Mouse (Mus musculus) limb, embryonic 11.5 days (tissue): ENCODE data around the gene Rgs3. TPM values are rescaled to one million over a fixed set of nuclear protein-coding genes. Genes with fewer than 3 reads are reported as not detected.

ENCODE experiments used
- ATAC-seq: fragments of 200-750 bp; cut with Nextera tagmentation; 2 replicates; pipeline ENCODE4 v1.8.0; 2017; ENCODE audit warnings: low read depth; ENCODE audit not compliant: insufficient number of reproducible peaks, low FRiP score, low TSS enrichment
- DNase-seq: peaks from one replicate; pipeline ENCODE4 v3.0.0-alpha.2; 2015; ENCODE audit warnings: low spot score
- H3K27ac ChIP-seq: fragments of 300-500 bp; sonication (generic); replicated peaks from 2 replicates; pipeline ENCODE4 v1.5.1; 2014; ENCODE audit warnings: low read depth, mild to moderate bottlenecking, low read length
- H3K27me3 ChIP-seq: fragments of 300-500 bp; sonication (generic); 2 replicates; pipeline ENCODE4 v1.6.1; 2014; ENCODE audit warnings: mild to moderate bottlenecking, low read length, mixed read lengths; ENCODE audit not compliant: control insufficient read depth, insufficient read depth
- H3K36me3 ChIP-seq: fragments of 300-500 bp; sonication (generic); 2 replicates; pipeline ENCODE4 v1.6.1; 2014; ENCODE audit warnings: mild to moderate bottlenecking, low read length, moderate library complexity, mixed read lengths; ENCODE audit not compliant: control insufficient read depth, insufficient read depth
- H3K4me1 ChIP-seq: fragments of 300-500 bp; sonication (generic); 2 replicates; pipeline ENCODE4 v1.6.1; 2014; ENCODE audit warnings: low read length, mixed read lengths; ENCODE audit not compliant: control insufficient read depth, insufficient read depth
- H3K4me2 ChIP-seq: fragments of 300-500 bp; sonication (generic); 2 replicates; pipeline ENCODE4 v1.6.1; 2014; ENCODE audit warnings: low read depth, mild to moderate bottlenecking, moderate library complexity; ENCODE audit not compliant: severe bottlenecking
- H3K4me3 ChIP-seq: fragments of 300-500 bp; sonication (generic); 2 replicates; pipeline ENCODE4 v1.5.1; 2014; ENCODE audit warnings: low read depth, low read length
- H3K9ac ChIP-seq: fragments of 300-500 bp; sonication (generic); 2 replicates; pipeline ENCODE4 v1.6.1; 2014; ENCODE audit warnings: mild to moderate bottlenecking, low read length
- H3K9me3 ChIP-seq: fragments of 300-500 bp; sonication (generic); 2 replicates; pipeline ENCODE4 v1.6.1; 2016; ENCODE audit warnings: low read length; ENCODE audit not compliant: control insufficient read depth
- WGBS: fragments of 180-500 bp; shearing (Covaris S2); extraction: QIAGEN DNeasy Blood & Tissue Kit; methylation state at CpG from one replicate; pipeline ENCODE4 v1.1.7; 2014; 5-methylcytosine and 5-hydroxymethylcytosine counted together
- polyA plus RNA-seq: library from polyadenylated mRNA; unstranded; fragments of >200 nt; fragmentation: Nextera tagmentation; extraction: Ambion mirVana; gene quantifications from 2 replicates; pipeline ENCODE4 v1.2.1, GENCODE M21; 2014

Rgs3 gene
- polyA plus RNA-seq, 1 experiment from 2014 or later = 22.9 TPM

GRCm38 (mm10) chr4:62729191-62729590 lies 169.5 kb downstream of the Rgs3 start:
- no peak overlapping the region for H3K4me3 ChIP-seq
- no peaks in the 10 kb centered on the region for H3K9me3 ChIP-seq
- H3K27ac ChIP-seq = no peak overlapping the region
- no peak overlapping the region for H3K9ac ChIP-seq
- ATAC-seq = no peak
- no peaks in the 10 kb centered on the region for H3K27me3 ChIP-seq
- peaks cover 9% of the 10 kb centered on the region; the same call in 1 of the 2 replicates for H3K4me1 ChIP-seq
- no peak for DNase-seq
- no peak overlapping the region; the same call in 1 of the 2 replicates for H3K4me2 ChIP-seq
- H3K36me3 ChIP-seq = no peaks in the 10 kb centered on the region
- 87% methylated on average over 4 of the region's 4 CpGs for WGBS

GRCm38 (mm10) chr4:62729941-62730340 lies 170.3 kb downstream of the Rgs3 start:
- Histone ChIP-seq H3K27ac (no peak overlapping the region), H3K9me3 (no peaks in the 10 kb centered on the region)

GRCm38 (mm10) chr4:62730861-62731260 lies 171.2 kb downstream of the Rgs3 start:
- Histone ChIP-seq H3K27ac (no peak overlapping the region), H3K9ac (no peak overlapping the region), H3K36me3 (no peaks in the 10 kb centered on the region), H3K27me3 (no peaks in the 10 kb centered on the region), H3K4me1 (peaks cover 14% of the 10 kb centered on the region; the same call in 1 of the 2 replicates), H3K4me2 (no peak overlapping the region), H3K4me3 (no peak overlapping the region), H3K9me3 (no peaks in the 10 kb centered on the region)
- ATAC-seq (no peak), DNase-seq (no peak)
- WGBS = 89% methylated on average over 3 of the region's 3 CpGs

More at GRCm38 (mm10) chr4:62729941-62730340, 170.3 kb downstream of the Rgs3 start:
- DNase-seq = no peak
- Histone ChIP-seq H3K4me2 (no peak overlapping the region), H3K4me1 (peaks cover 9% of the 10 kb centered on the region; the same call in 1 of the 2 replicates), H3K9ac (no peak overlapping the region), H3K27me3 (no peaks in the 10 kb centered on the region), H3K4me3 (no peak overlapping the region), H3K36me3 (no peaks in the 10 kb centered on the region)
- 81% methylated on average over 5 of the region's 5 CpGs for whole genome bisulfite sequencing
- no peak for ATAC-seq

- H3K9ac ChIP-seq = no peak overlapping the region
- no peaks in the 10 kb centered on the region for H3K27me3 ChIP-seq
- no peak for DNase-seq
- WGBS = 89% methylated on average over 6 of the region's 6 CpGs
- no peaks in the 10 kb centered on the region for H3K9me3 ChIP-seq
- no peak for ATAC-seq
- H3K4me3 ChIP-seq = no peak overlapping the region
- H3K27ac ChIP-seq = no peak overlapping the region
- peaks cover 19% of the 10 kb centered on the region for H3K4me1 ChIP-seq
- no peaks in the 10 kb centered on the region for H3K36me3 ChIP-seq
- H3K4me2 ChIP-seq = no peak overlapping the region
These were observed 171.9 kb downstream of the Rgs3 start for GRCm38 (mm10) chr4:62731531-62732063.

- Histone ChIP-seq H3K9me3 (no peaks in the 10 kb centered on the region), H3K27ac (no peak overlapping the region), H3K9ac (no peak overlapping the region), H3K4me2 (no peak overlapping the region), H3K4me1 (peaks cover 19% of the 10 kb centered on the region), H3K36me3 (no peaks in the 10 kb centered on the region), H3K4me3 (no peak overlapping the region), H3K27me3 (no peaks in the 10 kb centered on the region)
- DNase-seq (no peak), ATAC-seq (no peak)
- 70% methylated on average over 7 of the region's 7 CpGs for WGBS
These were observed 172.4 kb downstream of the Rgs3 start for GRCm38 (mm10) chr4:62732096-62732495.

- peaks cover 13% of the 10 kb centered on the region for H3K4me1 ChIP-seq
- ATAC-seq (peak; percentile 28; the same call in 1 of the 2 replicates), DNase-seq (no peak)
- H3K27ac ChIP-seq = no peak overlapping the region
- no peak overlapping the region for H3K4me3 ChIP-seq
- no peaks in the 10 kb centered on the region for H3K36me3 ChIP-seq
- no peak overlapping the region for H3K4me2 ChIP-seq
- H3K9ac ChIP-seq = no peak overlapping the region
- no peaks in the 10 kb centered on the region for H3K27me3 ChIP-seq
- no peaks in the 10 kb centered on the region for H3K9me3 ChIP-seq
- 46% methylated on average over 2 of the region's 2 CpGs for WGBS
These were observed 173.2 kb downstream of the Rgs3 start for GRCm38 (mm10) chr4:62732840-62733239.

GRCm38 (mm10) chr4:62733938-62734337 lies 174.3 kb downstream of the Rgs3 start:
- H3K4me3 ChIP-seq = no peak overlapping the region
- DNase-seq (no peak), ATAC-seq (no peak)
- 74% methylated on average over 3 of the region's 4 CpGs for WGBS
- no peak overlapping the region for H3K4me2 ChIP-seq
- no peak overlapping the region for H3K27ac ChIP-seq
- H3K9ac ChIP-seq = no peak overlapping the region
- no peaks in the 10 kb centered on the region for H3K27me3 ChIP-seq
- H3K4me1 ChIP-seq = peaks cover 18% of the 10 kb centered on the region
- H3K36me3 ChIP-seq = no peaks in the 10 kb centered on the region
- H3K9me3 ChIP-seq = no peaks in the 10 kb centered on the region

GRCm38 (mm10) chr4:62735291-62735690 lies 175.6 kb downstream of the Rgs3 start:
- 79% methylated on average over 8 of the region's 8 CpGs for WGBS
- ATAC-seq (no peak), DNase-seq (no peak)
- no peaks in the 10 kb centered on the region for H3K9me3 ChIP-seq
- H3K36me3 ChIP-seq = no peaks in the 10 kb centered on the region
- H3K9ac ChIP-seq = no peak overlapping the region
- peaks cover 18% of the 10 kb centered on the region for H3K4me1 ChIP-seq
- no peaks in the 10 kb centered on the region for H3K27me3 ChIP-seq
- H3K27ac ChIP-seq = no peak overlapping the region
- no peak overlapping the region for H3K4me2 ChIP-seq
- H3K4me3 ChIP-seq = no peak overlapping the region

GRCm38 (mm10) chr4:62735878-62736277 lies 176.2 kb downstream of the Rgs3 start:
- no peak overlapping the region for H3K4me2 ChIP-seq
- ATAC-seq (no peak), DNase-seq (no peak)
- 0 out of 2 replicates have a peak overlapping the region, but pooled peaks have one; percentile 21 for H3K27ac ChIP-seq
- H3K4me1 ChIP-seq = peaks cover 18% of the 10 kb centered on the region
- H3K36me3 ChIP-seq = no peaks in the 10 kb centered on the region
- no peak overlapping the region for H3K4me3 ChIP-seq
- WGBS = 67% methylated on average over 9 of the region's 9 CpGs
- H3K27me3 ChIP-seq = no peaks in the 10 kb centered on the region
- no peaks in the 10 kb centered on the region for H3K9me3 ChIP-seq
- H3K9ac ChIP-seq = no peak overlapping the region
